Mouse (Mus musculus): Measurements from ENCODE around the gene Ntrk3. TPM values are rescaled to one million over a fixed set of nuclear protein-coding genes. Genes with fewer than 3 reads are reported as not detected.

The Ntrk3 gene
- polyA plus RNA-seq, 1 experiment from 2014 or later, result 37.4 TPM

GRCm38 (mm10) chr7:78402495-78402894 lies 335.3 kb downstream of the Ntrk3 start:
- no peaks in the 10 kb centered on the region for H3K27me3 ChIP-seq (replicated peaks; ENCODE audit: control insufficient read depth, insufficient read depth, low read length)
- WGBS, result 84% methylated on average over 3 of the region's 3 CpGs

GRCm38 (mm10) chr7:78400219-78400618 lies 337.6 kb downstream of the Ntrk3 start:
- Histone ChIP-seq H3K4me2 (ENCODE audit: low read length) (no peak overlapping the region), H3K36me3 (ENCODE audit: control insufficient read depth, insufficient read depth) (no peaks in the 10 kb centered on the region), H3K27ac (ENCODE audit: low read length) (no peak overlapping the region), H3K9me3 (ENCODE audit: control insufficient read depth, low read length) (no peaks in the 10 kb centered on the region), H3K9ac (replicated peaks; ENCODE audit: low read depth, low read length) (no peak overlapping the region), H3K27me3 (replicated peaks; ENCODE audit: control insufficient read depth, insufficient read depth, low read length) (no peaks in the 10 kb centered on the region), H3K4me1 (replicated peaks; ENCODE audit: control insufficient read depth, insufficient read depth, low read length) (no peaks in the 10 kb centered on the region), H3K4me3 (replicated peaks; ENCODE audit: low read length) (no peak overlapping the region)
- no peak for ATAC-seq
- 89% methylated on average over 4 of the region's 4 CpGs for WGBS

More at GRCm38 (mm10) chr7:78402495-78402894, 335.3 kb downstream of the Ntrk3 start:
- no peaks in the 10 kb centered on the region for H3K4me1 ChIP-seq (replicated peaks; ENCODE audit: control insufficient read depth, insufficient read depth, low read length)
- H3K27ac ChIP-seq (ENCODE audit: low read length), result no peak overlapping the region
- H3K9me3 ChIP-seq (ENCODE audit: control insufficient read depth, low read length), result no peaks in the 10 kb centered on the region
- no peak for ATAC-seq
- no peaks in the 10 kb centered on the region for H3K36me3 ChIP-seq (ENCODE audit: control insufficient read depth, insufficient read depth)
- no peak overlapping the region for H3K9ac ChIP-seq (replicated peaks; ENCODE audit: low read depth, low read length)
- H3K4me3 ChIP-seq (replicated peaks; ENCODE audit: low read length), result no peak overlapping the region
- H3K4me2 ChIP-seq (ENCODE audit: low read length), result no peak overlapping the region

GRCm38 (mm10) chr7:78398377-78398776 lies 339.4 kb downstream of the Ntrk3 start:
- H3K4me2 ChIP-seq (ENCODE audit: low read length), result no peak overlapping the region
- ATAC-seq, result no peak
- no peak overlapping the region for H3K4me3 ChIP-seq (replicated peaks; ENCODE audit: low read length)

DNA sequence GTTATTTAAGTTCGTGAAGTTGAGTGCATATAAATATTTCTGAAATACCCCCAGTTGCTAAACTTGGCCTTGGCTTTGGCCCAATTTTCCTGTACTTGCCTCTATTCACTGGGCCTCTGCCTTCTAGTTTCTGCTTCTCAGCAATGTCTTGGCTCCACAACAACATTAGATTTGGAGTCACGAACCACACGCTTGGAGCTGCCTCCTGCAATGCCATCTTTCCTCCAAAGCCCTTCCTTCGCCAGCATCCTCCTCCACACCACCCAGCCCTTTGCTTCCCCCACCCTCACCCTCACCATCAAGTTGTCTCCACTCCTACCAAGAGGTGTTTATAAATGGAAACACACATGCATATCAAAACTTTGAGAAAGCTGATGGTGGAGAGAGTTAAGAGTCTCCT lies 340.6 kb downstream of the Ntrk3 start:
- H3K36me3 ChIP-seq (ENCODE audit: control insufficient read depth, insufficient read depth), result no peaks in the 10 kb centered on the region; the same call in 1 of the 2 replicates
- no peaks in the 10 kb centered on the region for H3K27me3 ChIP-seq (replicated peaks; ENCODE audit: control insufficient read depth, insufficient read depth, low read length)
- H3K9me3 ChIP-seq (ENCODE audit: control insufficient read depth, low read length), result no peaks in the 10 kb centered on the region
- H3K4me3 ChIP-seq (replicated peaks; ENCODE audit: low read length), result no peak overlapping the region
- no peaks in the 10 kb centered on the region for H3K4me1 ChIP-seq (replicated peaks; ENCODE audit: control insufficient read depth, insufficient read depth, low read length)
- no peak overlapping the region for H3K4me2 ChIP-seq (ENCODE audit: low read length)
- WGBS, result 76% methylated on average over 4 of the region's 4 CpGs
- ATAC-seq, result no peak
- no peak overlapping the region for H3K27ac ChIP-seq (ENCODE audit: low read length)
- H3K9ac ChIP-seq (replicated peaks; ENCODE audit: low read depth, low read length), result no peak overlapping the region

More at GRCm38 (mm10) chr7:78398377-78398776, 339.4 kb downstream of the Ntrk3 start:
- Histone ChIP-seq H3K4me1 (replicated peaks; ENCODE audit: control insufficient read depth, insufficient read depth, low read length) (no peaks in the 10 kb centered on the region), H3K27me3 (replicated peaks; ENCODE audit: control insufficient read depth, insufficient read depth, low read length) (no peaks in the 10 kb centered on the region), H3K9me3 (ENCODE audit: control insufficient read depth, low read length) (no peaks in the 10 kb centered on the region), H3K27ac (ENCODE audit: low read length) (no peak overlapping the region), H3K36me3 (ENCODE audit: control insufficient read depth, insufficient read depth) (no peaks in the 10 kb centered on the region; the same call in 1 of the 2 replicates), H3K9ac (replicated peaks; ENCODE audit: low read depth, low read length) (no peak overlapping the region)

- Histone ChIP-seq H3K36me3 (ENCODE audit: control insufficient read depth, insufficient read depth) (no peaks in the 10 kb centered on the region; the same call in 1 of the 2 replicates), H3K27ac (ENCODE audit: low read length) (no peak overlapping the region), H3K4me2 (ENCODE audit: low read length) (no peak overlapping the region), H3K27me3 (replicated peaks; ENCODE audit: control insufficient read depth, insufficient read depth, low read length) (no peaks in the 10 kb centered on the region), H3K4me3 (replicated peaks; ENCODE audit: low read length) (no peak overlapping the region), H3K4me1 (replicated peaks; ENCODE audit: control insufficient read depth, insufficient read depth, low read length) (no peaks in the 10 kb centered on the region; the same call in 1 of the 2 replicates), H3K9ac (replicated peaks; ENCODE audit: low read depth, low read length) (no peak overlapping the region), H3K9me3 (ENCODE audit: control insufficient read depth, low read length) (no peaks in the 10 kb centered on the region)
- 74% methylated on average over 3 of the region's 3 CpGs for WGBS
- ATAC-seq, result no peak
Measured at GRCm38 (mm10) chr7:78390019-78390418, 347.8 kb downstream of the Ntrk3 start.

DNA sequence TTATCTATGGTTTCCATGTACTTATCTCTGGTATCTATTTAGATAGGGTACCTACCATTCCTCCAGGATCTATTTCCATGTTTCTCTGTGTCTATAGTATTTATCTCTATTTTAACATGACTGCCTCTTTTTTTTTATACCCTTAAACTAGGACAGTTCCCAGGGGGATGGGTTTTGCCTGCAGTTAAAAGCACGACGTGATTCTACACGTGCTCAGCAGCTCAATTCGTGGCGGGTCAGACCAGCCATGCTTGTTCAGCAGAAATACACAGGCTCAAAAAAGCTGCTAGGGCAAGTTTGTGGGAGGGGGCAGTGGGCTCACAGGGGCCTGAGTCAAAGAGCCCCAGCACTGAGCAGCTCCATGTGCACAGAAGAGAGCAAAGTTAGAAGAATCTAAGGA lies 349.7 kb downstream of the Ntrk3 start:
- Histone ChIP-seq H3K27me3 (replicated peaks; ENCODE audit: control insufficient read depth, insufficient read depth, low read length) (no peaks in the 10 kb centered on the region), H3K36me3 (ENCODE audit: control insufficient read depth, insufficient read depth) (no peaks in the 10 kb centered on the region), H3K27ac (ENCODE audit: low read length) (no peak overlapping the region), H3K9me3 (ENCODE audit: control insufficient read depth, low read length) (no peaks in the 10 kb centered on the region), H3K9ac (replicated peaks; ENCODE audit: low read depth, low read length) (no peak overlapping the region), H3K4me2 (ENCODE audit: low read length) (no peak overlapping the region), H3K4me1 (replicated peaks; ENCODE audit: control insufficient read depth, insufficient read depth, low read length) (no peaks in the 10 kb centered on the region; the same call in 1 of the 2 replicates), H3K4me3 (replicated peaks; ENCODE audit: low read length) (no peak overlapping the region)
- no peak for ATAC-seq
- WGBS, result 91% methylated on average over 5 of the region's 5 CpGs

- H3K4me1 ChIP-seq (replicated peaks; ENCODE audit: control insufficient read depth, insufficient read depth, low read length), result no peaks in the 10 kb centered on the region; the same call in 1 of the 2 replicates
- no peaks in the 10 kb centered on the region for H3K36me3 ChIP-seq (ENCODE audit: control insufficient read depth, insufficient read depth)
- WGBS, result 48% methylated on average over 1 of the region's 1 CpGs
- peak; percentile 68 for ATAC-seq
- no peak overlapping the region for H3K9ac ChIP-seq (replicated peaks; ENCODE audit: low read depth, low read length)
- H3K9me3 ChIP-seq (ENCODE audit: control insufficient read depth, low read length), result no peaks in the 10 kb centered on the region
- H3K27me3 ChIP-seq (replicated peaks; ENCODE audit: control insufficient read depth, insufficient read depth, low read length), result no peaks in the 10 kb centered on the region
- H3K4me3 ChIP-seq (replicated peaks; ENCODE audit: low read length), result no peak overlapping the region
- H3K27ac ChIP-seq (ENCODE audit: low read length), result no peak overlapping the region
- no peak overlapping the region for H3K4me2 ChIP-seq (ENCODE audit: low read length)
Measured at GRCm38 (mm10) chr7:78385971-78386370, 351.8 kb downstream of the Ntrk3 start.

- no peak overlapping the region for H3K4me2 ChIP-seq (ENCODE audit: low read length)
- no peak overlapping the region for H3K9ac ChIP-seq (replicated peaks; ENCODE audit: low read depth, low read length)
- H3K36me3 ChIP-seq (ENCODE audit: control insufficient read depth, insufficient read depth), result no peaks in the 10 kb centered on the region
- no peak overlapping the region for H3K4me3 ChIP-seq (replicated peaks; ENCODE audit: low read length)
- no peaks in the 10 kb centered on the region for H3K9me3 ChIP-seq (ENCODE audit: control insufficient read depth, low read length)
- no peaks in the 10 kb centered on the region; the same call in 1 of the 2 replicates for H3K4me1 ChIP-seq (replicated peaks; ENCODE audit: control insufficient read depth, insufficient read depth, low read length)
- H3K27ac ChIP-seq (ENCODE audit: low read length), result no peak overlapping the region
- H3K27me3 ChIP-seq (replicated peaks; ENCODE audit: control insufficient read depth, insufficient read depth, low read length), result no peaks in the 10 kb centered on the region
- ATAC-seq, result no peak
Measured at GRCm38 (mm10) chr7:78384111-78384510, 353.7 kb downstream of the Ntrk3 start.

GRCm38 (mm10) chr7:78382126-78382525 lies 355.7 kb downstream of the Ntrk3 start:
- Histone ChIP-seq H3K9ac (replicated peaks; ENCODE audit: low read depth, low read length) (no peak overlapping the region), H3K27ac (ENCODE audit: low read length) (no peak overlapping the region), H3K9me3 (ENCODE audit: control insufficient read depth, low read length) (no peaks in the 10 kb centered on the region), H3K4me1 (replicated peaks; ENCODE audit: control insufficient read depth, insufficient read depth, low read length) (no peaks in the 10 kb centered on the region; the same call in none of the 2 replicates), H3K4me2 (ENCODE audit: low read length) (no peak overlapping the region), H3K4me3 (replicated peaks; ENCODE audit: low read length) (no peak overlapping the region), H3K36me3 (ENCODE audit: control insufficient read depth, insufficient read depth) (no peaks in the 10 kb centered on the region), H3K27me3 (replicated peaks; ENCODE audit: control insufficient read depth, insufficient read depth, low read length) (no peaks in the 10 kb centered on the region)
- no peak for ATAC-seq
- 18% methylated on average over 1 of the region's 1 CpGs for WGBS

DNA sequence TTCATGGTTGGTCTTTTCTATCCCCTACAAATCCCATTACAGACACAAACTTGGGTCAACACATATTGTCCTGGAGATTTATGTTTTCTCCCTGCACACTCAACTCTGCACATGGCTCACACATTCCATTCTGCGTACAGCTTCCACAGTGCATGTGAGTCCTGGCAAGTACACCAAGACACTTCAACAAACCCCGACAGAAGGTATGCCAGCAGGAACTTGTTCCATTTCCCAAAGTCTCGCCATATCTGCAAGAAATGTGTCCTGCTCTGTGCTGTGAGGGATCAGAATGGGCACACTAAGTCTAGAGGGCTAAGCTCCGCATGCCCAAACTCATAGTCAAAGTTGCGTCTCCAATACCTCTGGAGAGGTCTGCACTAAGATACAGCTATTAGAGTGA lies 358.0 kb downstream of the Ntrk3 start:
- peaks cover 2% of the 10 kb centered on the region; the same call in 1 of the 2 replicates for H3K4me1 ChIP-seq (replicated peaks; ENCODE audit: control insufficient read depth, insufficient read depth, low read length)
- WGBS, result 80% methylated on average over 5 of the region's 5 CpGs
- H3K4me3 ChIP-seq (replicated peaks; ENCODE audit: low read length), result no peak overlapping the region
- no peaks in the 10 kb centered on the region for H3K27me3 ChIP-seq (replicated peaks; ENCODE audit: control insufficient read depth, insufficient read depth, low read length)
- H3K4me2 ChIP-seq (ENCODE audit: low read length), result no peak overlapping the region
- no peaks in the 10 kb centered on the region for H3K9me3 ChIP-seq (ENCODE audit: control insufficient read depth, low read length)
- no peak overlapping the region for H3K27ac ChIP-seq (ENCODE audit: low read length)
- H3K9ac ChIP-seq (replicated peaks; ENCODE audit: low read depth, low read length), result no peak overlapping the region
- H3K36me3 ChIP-seq (ENCODE audit: control insufficient read depth, insufficient read depth), result no peaks in the 10 kb centered on the region
- no peak for ATAC-seq

Data from forebrain, embryonic 16.5 days (tissue).